Mouse (Mus musculus): Measurements from ENCODE around the gene Apbb2.

DNA sequence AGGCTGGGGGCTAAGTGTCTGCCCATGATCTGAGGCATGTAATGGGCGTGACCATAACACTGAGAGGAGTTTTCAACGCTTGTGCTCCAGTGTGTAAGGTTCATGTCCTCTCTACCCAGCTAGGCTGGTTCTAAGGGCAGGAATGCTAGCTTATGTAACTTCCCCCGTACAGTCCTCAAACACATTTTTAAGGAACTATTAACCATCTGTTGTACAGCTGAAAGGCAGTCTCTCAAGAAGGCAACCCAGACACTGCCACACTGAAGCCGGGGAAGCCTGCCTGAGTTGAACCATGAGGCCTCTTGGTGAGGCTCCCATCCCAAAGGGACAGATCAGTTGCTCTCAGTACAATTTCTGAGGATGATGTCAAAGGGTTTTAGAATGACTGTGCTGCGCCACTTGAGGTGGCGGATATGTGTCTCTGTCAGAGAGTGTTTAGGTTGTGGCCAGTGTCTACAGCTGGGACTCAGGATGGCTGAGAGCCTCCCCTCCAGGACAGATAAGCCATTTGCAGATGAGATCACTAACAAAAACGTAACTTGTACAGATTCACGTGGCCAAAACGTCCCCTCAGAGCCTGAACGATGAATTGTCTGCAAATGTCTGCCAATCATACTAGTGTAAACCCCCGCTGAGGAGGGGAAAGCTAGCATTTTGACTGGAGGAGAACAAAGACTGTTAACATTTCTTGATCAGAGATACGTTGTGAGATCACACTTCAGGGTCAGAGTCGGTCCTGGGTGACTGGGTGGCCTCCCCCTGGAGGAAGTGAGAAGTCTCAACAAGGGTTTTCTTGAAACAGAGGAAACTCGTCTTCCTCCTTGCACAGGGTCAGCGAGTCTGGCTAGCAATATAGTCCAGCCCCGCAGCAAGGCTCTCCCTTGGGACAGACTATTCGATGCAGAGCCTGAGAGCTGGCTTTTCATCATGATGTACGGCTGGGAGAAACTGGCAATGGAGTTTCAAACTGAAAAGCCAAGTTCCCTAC, 255.0 kb downstream of the Apbb2 start:
- TF ChIP-seq CTCF (IDR thresholded peaks at IDR 0.05; ENCODE audit: borderline replicate concordance, extremely low read depth, insufficient read depth, insufficient read length) (no peak), POLR2A (IDR thresholded peaks at IDR 0.05; ENCODE audit: borderline replicate concordance, extremely low read depth, insufficient read depth, insufficient read length, poor library complexity, severe bottlenecking) (no peak)
